Mouse (Mus musculus): ENCODE results near the gene Sgcd. TPM values are rescaled to one million over a fixed set of nuclear protein-coding genes. Genes with fewer than 3 reads are reported as not detected.

The Sgcd gene
- total and polyA plus RNA-seq, 2 experiments from 2014 or later: 4.6 to 51.3 TPM

DNA sequence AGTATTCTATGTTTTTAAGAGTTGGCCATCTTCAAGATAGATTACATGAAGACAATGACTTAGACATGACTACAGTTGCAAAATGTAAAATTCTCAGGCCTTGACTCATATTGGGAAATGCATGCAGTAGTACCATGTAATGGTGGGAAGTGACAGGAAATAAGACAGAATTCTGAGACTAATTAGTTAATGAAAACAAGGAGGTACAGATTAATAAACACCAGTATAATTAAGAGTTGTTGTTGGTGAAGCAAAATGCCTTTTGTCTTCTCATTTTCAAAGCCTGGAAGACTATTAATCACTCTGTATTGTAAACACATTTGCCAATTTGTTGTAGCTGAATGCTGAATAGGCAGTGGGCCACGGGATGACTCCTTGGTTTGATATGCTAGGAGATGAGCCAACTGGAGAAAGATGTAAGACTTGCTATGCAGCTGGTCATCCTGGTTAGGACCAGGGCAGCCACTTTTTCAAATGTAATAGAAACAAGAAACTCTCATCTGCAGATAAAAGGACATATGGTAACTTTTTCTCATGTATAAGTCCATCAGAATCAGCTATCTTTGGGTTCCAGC is 983.4 kb downstream of the Sgcd start:
- H3K36me3 ChIP-seq (ENCODE audit: insufficient read depth, low read length): no peaks in the 10 kb centered on the region
- H3K4me2 ChIP-seq (ENCODE audit: low read depth, low read length, poor library complexity, severe bottlenecking): no peak overlapping the region
- ATAC-seq (ENCODE audit: low FRiP score) (no peak), DNase-seq (ENCODE audit: low spot score) (no peak)
- no peaks in the 10 kb centered on the region for H3K27me3 ChIP-seq (ENCODE audit: insufficient read depth, low read length)
- no peaks in the 10 kb centered on the region for H3K4me1 ChIP-seq (ENCODE audit: insufficient read depth, low read length)
- H3K4me3 ChIP-seq (ENCODE audit: low read depth, low read length): no peak overlapping the region
- H3K27ac ChIP-seq (ENCODE audit: low read depth, low read length): no peak overlapping the region
- WGBS: 74% methylated on average over 1 of the region's 1 CpGs
- H3K9ac ChIP-seq (replicated peaks; ENCODE audit: low read length, poor library complexity, severe bottlenecking): no peak overlapping the region
- no peaks in the 10 kb centered on the region for H3K9me3 ChIP-seq (ENCODE audit: low read length)
- no peak for TF ChIP-seq CTCF (IDR thresholded peaks at IDR 0.05)

DNA sequence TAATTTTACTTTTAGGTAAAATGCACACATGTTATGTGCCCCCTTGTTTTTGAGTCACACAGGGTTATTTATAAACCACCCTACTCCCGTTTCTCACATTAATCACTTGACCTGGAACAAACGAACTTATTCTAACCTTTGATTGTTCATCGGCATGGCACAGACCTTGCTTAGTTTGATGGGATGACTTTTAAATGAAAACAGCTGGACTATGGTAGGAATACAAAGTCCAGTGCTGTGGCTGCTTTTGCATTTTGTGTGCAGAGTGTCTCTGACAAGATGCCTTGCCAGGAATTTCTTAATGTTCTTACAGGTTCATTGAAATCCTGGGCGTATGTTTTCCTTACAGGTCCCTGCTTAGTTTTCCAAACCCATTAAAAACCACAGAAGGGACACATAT is 1049.5 kb downstream of the Sgcd start:
- Histone ChIP-seq H3K27ac (ENCODE audit: low read depth, low read length) (no peak overlapping the region), H3K9ac (replicated peaks; ENCODE audit: low read length, poor library complexity, severe bottlenecking) (no peak overlapping the region), H3K36me3 (ENCODE audit: insufficient read depth, low read length) (no peaks in the 10 kb centered on the region), H3K4me3 (ENCODE audit: low read depth, low read length) (no peak overlapping the region), H3K4me2 (ENCODE audit: low read depth, low read length, poor library complexity, severe bottlenecking) (no peak overlapping the region), H3K27me3 (ENCODE audit: insufficient read depth, low read length) (no peaks in the 10 kb centered on the region), H3K9me3 (ENCODE audit: low read length) (no peaks in the 10 kb centered on the region), H3K4me1 (ENCODE audit: insufficient read depth, low read length) (no peaks in the 10 kb centered on the region)
- 64% methylated on average over 4 of the region's 4 CpGs for WGBS
- DNase-seq (ENCODE audit: low spot score): no peak
- TF ChIP-seq CTCF (IDR thresholded peaks at IDR 0.05): no peak
- no peak for ATAC-seq (ENCODE audit: low FRiP score)

DNA sequence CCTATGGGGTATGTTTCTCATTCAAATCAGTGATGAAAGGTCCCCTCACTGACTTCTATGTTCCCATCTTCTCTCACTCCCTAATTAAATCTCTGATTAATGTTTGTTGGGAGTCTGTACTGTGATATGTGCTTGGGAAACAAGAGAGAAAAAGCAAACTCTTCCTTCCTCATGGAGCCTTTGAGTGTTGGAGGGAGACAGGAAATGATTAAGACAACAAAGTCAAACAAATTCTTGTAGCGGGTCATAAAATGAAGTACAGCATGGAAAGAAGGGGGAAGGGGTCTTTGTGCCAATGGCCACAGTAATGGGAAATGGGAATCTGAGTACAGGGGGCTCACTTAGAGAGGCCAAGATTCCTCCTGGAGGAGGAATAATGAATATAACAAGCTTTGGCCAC is 1063.8 kb downstream of the Sgcd start:
- DNase-seq (ENCODE audit: low spot score): no peak
- 90% methylated on average over 1 of the region's 1 CpGs for WGBS
- Histone ChIP-seq H3K4me1 (ENCODE audit: insufficient read depth, low read length) (no peaks in the 10 kb centered on the region), H3K4me2 (ENCODE audit: low read depth, low read length, poor library complexity, severe bottlenecking) (no peak overlapping the region), H3K27me3 (ENCODE audit: insufficient read depth, low read length) (no peaks in the 10 kb centered on the region), H3K4me3 (ENCODE audit: low read depth, low read length) (no peak overlapping the region), H3K9me3 (ENCODE audit: low read length) (no peaks in the 10 kb centered on the region), H3K9ac (replicated peaks; ENCODE audit: low read length, poor library complexity, severe bottlenecking) (no peak overlapping the region), H3K36me3 (ENCODE audit: insufficient read depth, low read length) (no peaks in the 10 kb centered on the region), H3K27ac (ENCODE audit: low read depth, low read length) (no peak overlapping the region)
- no peak for ATAC-seq (ENCODE audit: low FRiP score)
- TF ChIP-seq CTCF (IDR thresholded peaks at IDR 0.05): no peak

DNA sequence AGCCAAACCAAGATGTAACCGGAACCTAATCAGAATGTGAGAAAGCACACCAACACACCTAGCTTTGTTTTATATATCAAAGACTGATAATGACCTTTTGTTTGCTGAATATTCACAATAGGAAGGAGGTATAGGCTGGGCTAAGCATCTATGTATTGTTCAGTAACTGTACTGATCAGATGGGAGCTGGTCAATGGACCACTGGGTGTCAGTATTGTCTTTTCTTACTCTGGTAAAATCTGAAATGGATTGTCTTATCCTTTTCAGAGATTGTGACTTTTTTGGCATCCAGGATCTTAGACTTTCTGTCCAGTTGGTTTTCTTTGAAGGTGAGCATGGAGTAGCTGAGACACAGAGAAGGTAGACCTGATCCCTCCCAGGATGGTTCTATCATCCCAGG is 1068.5 kb downstream of the Sgcd start:
- H3K9me3 ChIP-seq (ENCODE audit: low read length): no peaks in the 10 kb centered on the region
- H3K4me3 ChIP-seq (ENCODE audit: low read depth, low read length): no peak overlapping the region
- no peaks in the 10 kb centered on the region for H3K36me3 ChIP-seq (ENCODE audit: insufficient read depth, low read length)
- H3K4me2 ChIP-seq (ENCODE audit: low read depth, low read length, poor library complexity, severe bottlenecking): no peak overlapping the region
- DNase-seq (ENCODE audit: low spot score) (peak; percentile 77), ATAC-seq (ENCODE audit: low FRiP score) (no peak)
- no peaks in the 10 kb centered on the region for H3K4me1 ChIP-seq (ENCODE audit: insufficient read depth, low read length)
- peak; percentile 77 for TF ChIP-seq CTCF (IDR thresholded peaks at IDR 0.05)
- H3K27ac ChIP-seq (ENCODE audit: low read depth, low read length): no peak overlapping the region
- 96% methylated on average over 1 of the region's 1 CpGs for WGBS
- no peak overlapping the region for H3K9ac ChIP-seq (replicated peaks; ENCODE audit: low read length, poor library complexity, severe bottlenecking)
- no peaks in the 10 kb centered on the region for H3K27me3 ChIP-seq (ENCODE audit: insufficient read depth, low read length)

DNA sequence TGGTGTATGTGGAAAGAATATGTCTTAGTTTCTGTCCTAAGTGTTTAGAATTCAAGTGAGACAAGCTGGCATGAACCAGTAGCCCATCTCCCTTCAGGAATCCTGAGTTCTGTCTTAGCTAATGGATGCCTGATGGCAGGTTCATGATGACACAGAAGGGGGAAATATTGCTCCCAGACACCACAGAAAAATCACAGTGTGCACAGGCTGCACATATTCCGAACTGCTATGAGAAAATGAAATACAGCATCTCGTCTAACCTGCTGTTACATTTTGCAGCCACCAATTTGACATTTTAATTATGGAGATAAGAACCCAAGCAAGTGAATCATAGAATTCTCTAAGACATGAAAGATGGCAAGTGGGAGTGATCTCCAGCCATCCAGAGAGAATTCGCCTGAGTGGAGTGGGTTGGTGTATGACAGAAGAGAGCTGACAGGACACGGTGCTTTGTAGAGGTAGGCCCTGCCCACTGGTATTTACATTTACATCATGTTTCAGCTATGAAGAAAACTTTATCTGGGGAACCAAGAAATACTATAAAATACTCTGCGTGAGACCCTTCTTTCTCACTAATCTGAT is 1076.0 kb downstream of the Sgcd start:
- ATAC-seq (ENCODE audit: low FRiP score) (no peak), DNase-seq (ENCODE audit: low spot score) (no peak)
- H3K4me1 ChIP-seq (ENCODE audit: insufficient read depth, low read length): no peaks in the 10 kb centered on the region
- WGBS: 86% methylated on average over 5 of the region's 5 CpGs
- TF ChIP-seq CTCF (IDR thresholded peaks at IDR 0.05): no peak
- no peak overlapping the region for H3K4me3 ChIP-seq (ENCODE audit: low read depth, low read length)
- no peak overlapping the region for H3K9ac ChIP-seq (replicated peaks; ENCODE audit: low read length, poor library complexity, severe bottlenecking)
- no peaks in the 10 kb centered on the region for H3K27me3 ChIP-seq (ENCODE audit: insufficient read depth, low read length)
- no peaks in the 10 kb centered on the region for H3K9me3 ChIP-seq (ENCODE audit: low read length)
- no peaks in the 10 kb centered on the region for H3K36me3 ChIP-seq (ENCODE audit: insufficient read depth, low read length)
- H3K27ac ChIP-seq (ENCODE audit: low read depth, low read length): no peak overlapping the region
- H3K4me2 ChIP-seq (ENCODE audit: low read depth, low read length, poor library complexity, severe bottlenecking): no peak overlapping the region

DNA sequence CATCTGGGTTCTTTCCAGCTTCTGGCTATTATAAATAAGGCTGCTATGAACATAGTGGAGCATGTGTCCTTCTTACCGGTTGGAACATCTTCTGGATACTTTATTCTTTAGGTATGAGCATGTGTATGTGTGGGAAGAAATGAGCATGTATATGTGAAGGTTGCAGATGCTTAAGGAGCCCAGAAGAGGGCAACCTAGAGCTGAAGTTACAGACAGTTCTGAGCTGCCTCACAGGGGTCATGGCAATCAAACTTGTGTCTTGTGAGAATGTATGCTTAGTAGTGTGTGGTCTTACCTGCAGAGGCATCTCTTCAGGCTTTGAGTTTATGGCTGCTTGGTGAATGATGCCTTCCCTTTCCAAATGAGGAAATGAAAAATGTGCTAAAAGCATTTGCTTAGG is 1084.5 kb downstream of the Sgcd start:
- no peak for ATAC-seq (ENCODE audit: low FRiP score)
- Histone ChIP-seq H3K36me3 (ENCODE audit: insufficient read depth, low read length) (no peaks in the 10 kb centered on the region), H3K27me3 (ENCODE audit: insufficient read depth, low read length) (no peaks in the 10 kb centered on the region), H3K4me1 (ENCODE audit: insufficient read depth, low read length) (no peaks in the 10 kb centered on the region), H3K27ac (ENCODE audit: low read depth, low read length) (no peak overlapping the region), H3K9ac (replicated peaks; ENCODE audit: low read length, poor library complexity, severe bottlenecking) (no peak overlapping the region), H3K9me3 (ENCODE audit: low read length) (no peaks in the 10 kb centered on the region), H3K4me3 (ENCODE audit: low read depth, low read length) (no peak overlapping the region), H3K4me2 (ENCODE audit: low read depth, low read length, poor library complexity, severe bottlenecking) (no peak overlapping the region)
- TF ChIP-seq CTCF (IDR thresholded peaks at IDR 0.05): no peak
- no peak for DNase-seq (ENCODE audit: low spot score)
- 85% methylated on average over 1 of the region's 1 CpGs for WGBS
